Mouse (Mus musculus): ENCODE measurements around the gene Srprb.

DNA sequence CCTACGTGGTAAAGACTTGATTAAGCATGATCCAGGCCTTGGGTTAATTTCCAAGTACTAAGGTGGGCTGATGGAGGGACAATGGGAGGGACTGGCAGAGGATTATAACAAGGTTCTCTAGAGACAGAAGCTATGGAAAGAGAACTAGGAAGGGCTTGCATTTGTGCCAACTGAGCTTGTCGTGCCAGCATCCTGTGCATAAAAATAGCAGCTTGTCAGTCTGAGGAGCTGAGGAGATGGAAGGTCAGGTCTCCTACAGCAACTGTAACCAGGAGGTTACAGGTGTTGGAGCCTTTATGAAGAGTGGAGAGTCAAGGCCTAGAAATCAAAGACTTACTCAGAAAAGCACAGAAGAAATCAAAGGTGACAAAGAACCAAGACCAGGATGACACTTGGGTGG lies 11.7 kb upstream of the Srprb start:
- no peak for TF ChIP-seq CTCF (IDR thresholded peaks at IDR 0.05; ENCODE audit: insufficient read depth, low read depth, low read length)
- no peak for TF ChIP-seq POLR2A (IDR thresholded peaks at IDR 0.05; ENCODE audit: insufficient read depth, low read depth, low read length)
